Mouse (Mus musculus) E14TG2a.4 (cell line): ENCODE results near the gene Nxpe4.

ENCODE experiments used
- CTCF ChIP-seq: conservative IDR thresholded peaks from 2 replicates; pipeline ENCODE4 v1.5.1; 2014; ENCODE audit warnings: low read length
- NANOG ChIP-seq: IDR thresholded peaks from 2 replicates; pipeline ENCODE4 v1.6.1; 2014; ENCODE audit warnings: borderline replicate concordance, low read length, mixed read lengths
- POU5F1 ChIP-seq: IDR thresholded peaks from 2 replicates; pipeline ENCODE4 v1.6.1; 2014; ENCODE audit warnings: low read length, borderline replicate concordance

- TF ChIP-seq CTCF (no peak), POU5F1 (no peak), NANOG (no peak)
These were observed 115.0 kb downstream of the Nxpe4 start for GRCm38 (mm10) chr9:48276831-48277230.
